15 mouse cellular contexts compared by ENCODE assay signal in genomic region chr12:82409686-82410472, GRCm38 (mm10).
DNase-seq lines count a peak whose midpoint lies in the region; ATAC-seq and TF ChIP-seq lines count a peak whose summit lies in the region.
"Had no signal": no experiment of that assay in that cellular context is flagged by ENCODE, and none has a peak within 500 bp of the region (broad histone marks: within the 10 kb centered on the region; RNA-seq: fewer than 3 reads in every experiment).

No protein-coding gene starts in this region.

- peaks cover 8% of the 10 kb centered on the region; the same call in 1 of the 2 replicates for H3K36me3 ChIP-seq in heart, embryonic 12.5 days
- H3K36me3 ChIP-seq in heart, embryonic 11.5 days (ENCODE audit: control insufficient read depth, insufficient read depth, low read length) = peaks cover 3% of the 10 kb centered on the region; the same call in 1 of the 2 replicates
- H3K36me3 ChIP-seq in myocyte (ENCODE audit: control insufficient read depth, insufficient read depth) = no peaks in the 10 kb centered on the region
- H3K36me3 ChIP-seq: hindbrain, embryonic 13.5 days had no signal

- H3K27ac ChIP-seq in heart, embryonic 12.5 days (ENCODE audit: poor library complexity, severe bottlenecking) = 0 out of 2 replicates have a peak overlapping the region, but pooled peaks have one; percentile 18
- H3K27ac ChIP-seq in heart, embryonic 11.5 days (ENCODE audit: low read depth, low read length) = no peak overlapping the region
- H3K27ac ChIP-seq: hindbrain, embryonic 13.5 days; macrophage; midbrain, embryonic 13.5 days had no signal

- H3K79me2 ChIP-seq in myocyte (ENCODE audit: control insufficient read depth, insufficient read depth) = no peaks in the 10 kb centered on the region

- TF ChIP-seq CTCF in brain, embryonic 14.5 days (IDR thresholded peaks at IDR 0.05; ENCODE audit: borderline replicate concordance, extremely low read depth, insufficient read depth, insufficient read length) = no peak

- no peak overlapping the region for H3K4me3 ChIP-seq in heart, embryonic 12.5 days
- H3K4me3 ChIP-seq in heart, embryonic 11.5 days (ENCODE audit: low read depth, low read length) = no peak overlapping the region
- no peak overlapping the region for H3K4me3 ChIP-seq in myocyte
- H3K4me3 ChIP-seq: hindbrain, embryonic 13.5 days; midbrain, embryonic 13.5 days had no signal

- H3K4me2 ChIP-seq in heart, embryonic 12.5 days = no peak overlapping the region; the same call in 1 of the 2 replicates
- no peak overlapping the region for H3K4me2 ChIP-seq in heart, embryonic 11.5 days
- no peak overlapping the region for H3K4me2 ChIP-seq in myocyte (ENCODE audit: low read depth)
- H3K4me2 ChIP-seq: hindbrain, embryonic 13.5 days; midbrain, embryonic 13.5 days had no signal

- no peak for TF ChIP-seq POLR2A in brain, embryonic 14.5 days (IDR thresholded peaks at IDR 0.05; ENCODE audit: borderline replicate concordance, extremely low read depth, insufficient read depth, insufficient read length, poor library complexity, severe bottlenecking)
- TF ChIP-seq POLR2A in myocyte (IDR thresholded peaks at IDR 0.05; ENCODE audit: insufficient read length, low read depth) = no peak

- peaks cover 41% of the 10 kb centered on the region for H3K4me1 ChIP-seq in heart, embryonic 12.5 days (replicated peaks)
- H3K4me1 ChIP-seq in heart, embryonic 11.5 days (ENCODE audit: control insufficient read depth, insufficient read depth, low read length) = peaks cover 18% of the 10 kb centered on the region

- H3K9me3 ChIP-seq in heart, embryonic 12.5 days (replicated peaks) = no peaks in the 10 kb centered on the region
- no peaks in the 10 kb centered on the region for H3K9me3 ChIP-seq in heart, embryonic 11.5 days (replicated peaks; ENCODE audit: control insufficient read depth, low read length)
- H3K9me3 ChIP-seq: G1E; hindbrain, embryonic 13.5 days had no signal

- ATAC-seq in heart, embryonic 12.5 days (ENCODE audit: insufficient number of reproducible peaks, low FRiP score) = no peak
- no peak for ATAC-seq in heart, embryonic 11.5 days (replicated peaks; ENCODE audit: insufficient number of reproducible peaks, low FRiP score, low TSS enrichment)
- ATAC-seq: midbrain, embryonic 13.5 days had no signal

- intact Hi-C loops in left cerebral cortex, postnatal 14 days (cut with DNase I) = no loop called here
- intact Hi-C loops in heart, postnatal 10 days (cut with DNase I) = no loop called here

- WGBS in heart, embryonic 12.5 days = 36% methylated on average over 7 of the region's 7 CpGs
- 53% methylated on average over 7 of the region's 7 CpGs for WGBS in heart, embryonic 11.5 days (ENCODE audit: insufficient replicate concordance)

- DNase-seq in left cerebral cortex, postnatal 14 days (ENCODE audit: low spot score in 2 of 2) = peak; percentile 33 to 49
- DNase-seq in left cerebral cortex, adult 9 months (ENCODE audit: low spot score in 2 of 2) = no peak
- peak; percentile 49 for DNase-seq in brain, embryonic 14.5 days (ENCODE audit: low read depth)
- DNase-seq in heart, postnatal 10 days = no peak
- DNase-seq: embryo, embryonic 11 days; kidney, adult 2 months; right cerebral cortex, postnatal 25 days; thymus, adult 2 months had no signal

- no peak overlapping the region; the same call in 1 of the 2 replicates for H3K9ac ChIP-seq in heart, embryonic 12.5 days
- H3K9ac ChIP-seq in heart, embryonic 11.5 days (ENCODE audit: low read depth, low read length) = no peak overlapping the region
- H3K9ac ChIP-seq: hindbrain, embryonic 13.5 days; midbrain, embryonic 13.5 days had no signal

- H3ac ChIP-seq in myocyte (ENCODE audit: control insufficient read depth, insufficient read length) = no peak overlapping the region

- no peaks in the 10 kb centered on the region for H3K27me3 ChIP-seq in heart, embryonic 12.5 days (replicated peaks)
- no peaks in the 10 kb centered on the region for H3K27me3 ChIP-seq in heart, embryonic 11.5 days (ENCODE audit: control insufficient read depth, insufficient read depth, low read length)
- H3K27me3 ChIP-seq in myocyte (ENCODE audit: control insufficient read depth, insufficient read depth, insufficient read length) = no peaks in the 10 kb centered on the region
- H3K27me3 ChIP-seq: hindbrain, embryonic 13.5 days; midbrain, embryonic 13.5 days had no signal

TF ChIP-seq in myocyte, 11 proteins besides CTCF, POLR2A, EP300 and RAD21:
- no peak for TF ChIP-seq CEBPB (IDR thresholded peaks at IDR 0.05; ENCODE audit: insufficient read depth, poor library complexity, severe bottlenecking)
- peak; percentile 61 for TF ChIP-seq SRF (IDR thresholded peaks at IDR 0.05; ENCODE audit: control insufficient read depth, insufficient read length, low read depth)
- TF ChIP-seq MYOG (IDR thresholded peaks at IDR 0.05; ENCODE audit: control insufficient read depth in 1 of 3, insufficient read depth in 1 of 3, insufficient read length in 2 of 3, low read depth in 2 of 3) = peak in 1 of 3 experiments; percentile 3
- no peak for TF ChIP-seq E2F4 (IDR thresholded peaks at IDR 0.05; ENCODE audit: insufficient read depth)
- no peak for TF ChIP-seq POLR2AphosphoS2 (IDR thresholded peaks at IDR 0.05; ENCODE audit: insufficient read length, low read depth)
- no peak for TF ChIP-seq TCF12 (IDR thresholded peaks at IDR 0.05; ENCODE audit: insufficient read depth, poor library complexity, severe bottlenecking)
- no peak for TF ChIP-seq USF1 (IDR thresholded peaks at IDR 0.05; ENCODE audit: low read depth)
- peak in 1 of 3 experiments; percentile 12 for TF ChIP-seq MYOD1 (IDR thresholded peaks at IDR 0.05; ENCODE audit: control insufficient read depth in 1 of 3, insufficient read length in 2 of 3, low read depth in 2 of 3)

Comparison
In these comparisons a context has a peak if more than half of its experiments do, and no peak if none do; other contexts are left out.
1. DNase-seq: peak in left cerebral cortex, postnatal 14 days (2 of 2) and brain, embryonic 14.5 days (single experiment); none in left cerebral cortex, adult 9 months (0 of 2) and heart, postnatal 10 days (0 of 2).